Mouse (Mus musculus): ENCODE data around the gene Ppp1r32. TPM values are rescaled to one million over a fixed set of nuclear protein-coding genes. Genes with fewer than 3 reads are reported as not detected.

Gene Ppp1r32
- 0.84 and 1.2 TPM in 2 replicates for polyA plus RNA-seq (2012; rRNA removed)

GRCm38 (mm10) chr19:10482703-10483102, at the start of gene Ppp1r32:
Gene Ppp1r32 (minus strand): TSS chr19:10482928.
- no peak for DNase-seq (ENCODE audit: extremely low spot score in 1 of 2, low spot score in 1 of 2)

GRCm38 (mm10) chr19:10530082-10530481, 47.4 kb upstream of the Ppp1r32 start:
- DNase-seq (ENCODE audit: extremely low spot score in 1 of 2, low spot score in 1 of 2), result no peak

GRCm38 (mm10) chr19:10525910-10526309, 43.2 kb upstream of the Ppp1r32 start, which contains the start of gene Sdhaf2:
Gene Sdhaf2 (minus strand): TSS chr19:10526142.
- DNase-seq (ENCODE audit: extremely low spot score in 1 of 2, low spot score in 1 of 2), result peak; percentile 33 to 68

GRCm38 (mm10) chr19:10525106-10525901, 42.6 kb upstream of the Ppp1r32 start, which contains the start of gene Cpsf7:
Gene Cpsf7 (plus strand): TSS chr19:10525266.
- DNase-seq (ENCODE audit: extremely low spot score in 1 of 2, low spot score in 1 of 2), result peak; percentile 74 to 91

GRCm38 (mm10) chr19:10524784-10525105, 42.0 kb upstream of the Ppp1r32 start:
- DNase-seq (ENCODE audit: extremely low spot score in 1 of 2, low spot score in 1 of 2), result no peak

- no peak for DNase-seq (ENCODE audit: extremely low spot score in 1 of 2, low spot score in 1 of 2)
These were observed 40.9 kb upstream of the Ppp1r32 start for GRCm38 (mm10) chr19:10523483-10524080.

GRCm38 (mm10) chr19:10521926-10522325, 39.2 kb upstream of the Ppp1r32 start:
- no peak for DNase-seq (ENCODE audit: extremely low spot score in 1 of 2, low spot score in 1 of 2)

- no peak for DNase-seq (ENCODE audit: extremely low spot score in 1 of 2, low spot score in 1 of 2)
These were observed 37.6 kb upstream of the Ppp1r32 start for GRCm38 (mm10) chr19:10520355-10520754.

GRCm38 (mm10) chr19:10510759-10511330, 28.1 kb upstream of the Ppp1r32 start:
- DNase-seq (ENCODE audit: extremely low spot score in 1 of 2, low spot score in 1 of 2), result no peak

GRCm38 (mm10) chr19:10502571-10502970, 19.8 kb upstream of the Ppp1r32 start:
- DNase-seq (ENCODE audit: extremely low spot score in 1 of 2, low spot score in 1 of 2), result peak in 1 of 2 experiments; percentile 62

- no peak for DNase-seq (ENCODE audit: extremely low spot score in 1 of 2, low spot score in 1 of 2)
These were observed 17.9 kb upstream of the Ppp1r32 start for GRCm38 (mm10) chr19:10500581-10500980.

- peak in 1 of 2 experiments; percentile 44 for DNase-seq (ENCODE audit: extremely low spot score in 1 of 2, low spot score in 1 of 2)
These were observed 14.9 kb upstream of the Ppp1r32 start for GRCm38 (mm10) chr19:10497512-10498160.

- DNase-seq (ENCODE audit: extremely low spot score in 1 of 2, low spot score in 1 of 2), result no peak
These were observed 14.2 kb upstream of the Ppp1r32 start for GRCm38 (mm10) chr19:10496976-10497375.

GRCm38 (mm10) chr19:10495670-10496069, 12.9 kb upstream of the Ppp1r32 start:
- no peak for DNase-seq (ENCODE audit: extremely low spot score in 1 of 2, low spot score in 1 of 2)

- DNase-seq (ENCODE audit: extremely low spot score in 1 of 2, low spot score in 1 of 2), result peak in 1 of 2 experiments; percentile 81
These were observed 3.6 kb upstream of the Ppp1r32 start for GRCm38 (mm10) chr19:10486264-10486738.

GRCm38 (mm10) chr19:10479541-10479940, 3.2 kb downstream of the Ppp1r32 start:
- no peak for DNase-seq (ENCODE audit: extremely low spot score in 1 of 2, low spot score in 1 of 2)

GRCm38 (mm10) chr19:10473779-10474178, 8.9 kb downstream of the Ppp1r32 start:
- no peak for DNase-seq (ENCODE audit: extremely low spot score in 1 of 2, low spot score in 1 of 2)

GRCm38 (mm10) chr19:10472958-10473357, 9.8 kb downstream of the Ppp1r32 start:
- DNase-seq (ENCODE audit: extremely low spot score in 1 of 2, low spot score in 1 of 2), result peak in 1 of 2 experiments; percentile 50

GRCm38 (mm10) chr19:10469171-10469658, 13.5 kb downstream of the Ppp1r32 start:
- peak in 1 of 2 experiments; percentile 46 for DNase-seq (ENCODE audit: extremely low spot score in 1 of 2, low spot score in 1 of 2)

GRCm38 (mm10) chr19:10464427-10464826, 18.3 kb downstream of the Ppp1r32 start:
- DNase-seq (ENCODE audit: extremely low spot score in 1 of 2, low spot score in 1 of 2), result no peak

- no peak for DNase-seq (ENCODE audit: extremely low spot score in 1 of 2, low spot score in 1 of 2)
These were observed 21.1 kb downstream of the Ppp1r32 start for GRCm38 (mm10) chr19:10461584-10461983.
